Mouse (Mus musculus) forebrain, embryonic 16.5 days (tissue): ENCODE measurements around the gene Alpl. TPM values are rescaled to one million over a fixed set of nuclear protein-coding genes. Genes with fewer than 3 reads are reported as not detected.
A peak's percentile ranks its signal among the peaks of the same experiment; 100 is the strongest.

Experiments
- ATAC-seq: fragments of 200-750 bp; cut with Nextera tagmentation; 2 replicates; pipeline ENCODE4 v1.8.0; 2017; ENCODE audit warnings: mild to moderate bottlenecking, moderate library complexity
- H3K27ac ChIP-seq: fragments of 300-500 bp; sonication (generic); 2 replicates; pipeline ENCODE4 v1.5.1; 2014; ENCODE audit warnings: low read length, control low read depth
- H3K27me3 ChIP-seq: fragments of 300-500 bp; sonication (generic); replicated peaks from 2 replicates; pipeline ENCODE4 v1.6.1; 2014; ENCODE audit warnings: low read length; ENCODE audit not compliant: control insufficient read depth, insufficient read depth
- H3K36me3 ChIP-seq: fragments of 300-500 bp; sonication (generic); 2 replicates; pipeline ENCODE4 v1.6.1; 2014; ENCODE audit not compliant: control insufficient read depth, insufficient read depth
- H3K4me1 ChIP-seq: fragments of 300-500 bp; sonication (generic); replicated peaks from 2 replicates; pipeline ENCODE4 v1.6.1; 2014; ENCODE audit warnings: low read length; ENCODE audit not compliant: control insufficient read depth, insufficient read depth
- H3K4me2 ChIP-seq: fragments of 300-500 bp; sonication (generic); 2 replicates; pipeline ENCODE4 v1.6.1; 2014; ENCODE audit warnings: mild to moderate bottlenecking, low read length, control low read depth
- H3K4me3 ChIP-seq: fragments of 300-500 bp; sonication (generic); replicated peaks from 2 replicates; pipeline ENCODE4 v1.5.1; 2014; ENCODE audit warnings: mild to moderate bottlenecking, low read length, control low read depth
- H3K9ac ChIP-seq: fragments of 300-500 bp; sonication (generic); replicated peaks from 2 replicates; pipeline ENCODE4 v1.6.1; 2014; ENCODE audit warnings: low read depth, low read length, control low read depth
- H3K9me3 ChIP-seq: fragments of 300-500 bp; sonication (generic); 2 replicates; pipeline ENCODE4 v1.6.1; 2016; ENCODE audit warnings: low read length; ENCODE audit not compliant: control insufficient read depth
- WGBS: fragments of 180-500 bp; shearing (Covaris S2); extraction: QIAGEN DNeasy Blood & Tissue Kit; methylation state at CpG from one replicate; pipeline ENCODE4 v1.1.7; 2014; 5-methylcytosine and 5-hydroxymethylcytosine counted together
- polyA plus RNA-seq: library from polyadenylated mRNA; unstranded; fragments of >200 nt; fragmentation: Nextera tagmentation; extraction: Ambion mirVana; gene quantifications from 2 replicates; pipeline ENCODE4 v1.2.1, GENCODE M21; 2015

Gene Alpl
- polyA plus RNA-seq: 7.6 and 10.5 TPM in 2 replicates

DNA sequence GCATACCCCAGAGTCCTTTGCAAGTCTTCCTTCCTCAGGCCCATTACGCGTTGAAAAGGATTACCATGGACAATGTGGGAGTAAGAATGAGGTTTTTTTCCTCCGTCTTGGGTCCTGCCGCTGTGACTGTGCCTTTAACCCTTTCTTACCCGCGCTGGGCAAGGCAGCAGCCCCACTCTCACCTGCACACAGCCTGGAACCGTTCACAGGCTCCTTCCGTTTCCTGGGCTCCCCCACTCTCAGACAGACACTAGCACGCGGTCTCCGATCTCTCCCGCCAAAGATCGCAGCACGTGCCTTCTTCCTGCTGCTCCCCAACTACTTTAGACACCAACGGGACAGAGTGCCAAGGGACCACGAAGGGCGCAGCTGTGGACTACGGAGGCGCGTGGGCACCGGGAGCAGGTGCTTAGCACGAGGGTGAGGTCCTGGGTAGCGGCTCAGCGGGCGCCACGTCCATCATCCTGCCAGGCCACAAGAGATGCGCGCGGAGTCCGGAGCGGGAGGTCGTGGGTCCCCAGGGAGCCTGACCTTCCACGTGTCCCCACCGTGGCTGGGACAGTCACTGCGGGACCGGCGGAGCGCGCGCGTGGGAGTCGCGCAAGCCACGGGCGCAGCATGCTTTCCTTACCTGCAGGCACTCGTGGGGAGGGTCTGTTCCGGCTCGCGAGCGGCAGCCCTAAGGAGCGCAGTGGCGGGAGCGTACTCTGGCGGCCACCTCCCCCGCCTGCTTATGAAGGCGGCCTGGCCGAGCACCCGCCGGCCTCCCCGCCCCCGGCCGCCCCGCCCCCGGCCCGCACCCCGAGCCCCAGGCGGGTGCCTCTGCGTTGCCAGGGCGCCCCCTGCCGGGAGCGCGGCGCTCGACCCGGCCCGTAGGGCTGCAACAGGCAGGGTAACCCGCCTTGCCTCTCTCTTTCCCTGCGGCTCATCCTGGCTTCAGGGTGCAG lies at the start of gene Alpl:
Gene Alpl (minus strand): TSS at position 774 of the 947 bp plus-strand sequence.
- peak within 1 kb of the TSS; percentile 47 for H3K4me3 ChIP-seq
- peak; percentile 89 for ATAC-seq
- H3K9me3 ChIP-seq: no peaks in the 10 kb centered on the region
- H3K4me1 ChIP-seq: peaks cover 12% of the 10 kb centered on the region
- H3K9ac ChIP-seq: peak within 1 kb of the TSS; percentile 51; the same call in 1 of the 2 replicates
- H3K36me3 ChIP-seq: no peaks in the 10 kb centered on the region
- under 1% methylated on average over 77 of the region's 78 CpGs for whole genome bisulfite sequencing
- H3K27ac ChIP-seq: no peak within 1 kb of the TSS
- peak within 1 kb of the TSS; percentile 87 for H3K4me2 ChIP-seq
- H3K27me3 ChIP-seq: peaks cover 4% of the 10 kb centered on the region; the same call in 1 of the 2 replicates

DNA sequence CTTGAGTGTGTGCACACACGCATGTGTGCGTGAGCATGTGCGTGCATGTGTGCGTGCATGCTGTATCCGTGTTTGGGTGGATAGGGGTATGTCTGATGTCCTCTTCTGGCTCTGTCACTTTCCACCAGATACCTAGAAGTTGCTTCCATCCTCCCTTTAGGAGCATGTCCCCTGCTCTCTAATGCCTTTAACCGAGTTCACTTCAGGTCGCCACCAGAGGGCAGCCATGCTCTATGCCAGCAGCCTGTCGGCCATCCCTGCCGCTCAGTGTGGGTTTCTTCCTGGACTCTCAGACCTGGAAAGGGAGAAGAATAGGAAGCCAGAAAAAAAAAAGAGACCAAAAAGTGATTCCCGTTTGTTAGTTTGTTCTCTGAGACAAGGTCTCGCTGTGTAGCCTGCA lies 48.5 kb upstream of the Alpl start:
- no peaks in the 10 kb centered on the region for H3K4me1 ChIP-seq
- peak; percentile 50; the same call in 1 of the 2 replicates for ATAC-seq
- H3K36me3 ChIP-seq: no peaks in the 10 kb centered on the region
- H3K9ac ChIP-seq: no peak overlapping the region
- H3K4me3 ChIP-seq: no peak overlapping the region
- no peak overlapping the region for H3K27ac ChIP-seq
- H3K27me3 ChIP-seq: 0 out of 2 replicates have a peak, but pooled peaks cover 2% of the 10 kb centered on the region
- H3K9me3 ChIP-seq: no peaks in the 10 kb centered on the region
- 23% methylated on average over 11 of the region's 11 CpGs for WGBS
- no peak overlapping the region for H3K4me2 ChIP-seq

DNA sequence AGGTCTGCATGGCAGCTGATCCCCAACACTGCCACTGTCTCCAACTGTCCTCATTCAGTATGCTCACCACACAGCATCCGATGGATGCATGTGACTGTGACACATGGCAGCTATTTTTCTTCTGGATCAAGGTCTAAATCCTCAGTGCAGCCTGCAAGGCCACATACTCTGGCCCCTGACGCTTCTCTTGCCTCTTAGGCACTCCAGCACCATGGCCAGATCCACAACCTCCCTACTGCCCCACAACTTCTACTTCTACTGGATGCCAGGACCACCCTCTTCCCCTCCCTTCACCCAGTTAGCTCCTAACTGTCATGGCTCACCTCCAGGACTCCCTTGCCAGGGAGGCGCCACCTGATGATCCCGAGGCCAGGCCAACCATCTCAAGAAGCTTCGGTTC lies 43.3 kb upstream of the Alpl start:
- Histone ChIP-seq H3K9ac (no peak overlapping the region), H3K4me2 (no peak overlapping the region), H3K27ac (no peak overlapping the region), H3K4me3 (no peak overlapping the region), H3K27me3 (0 out of 2 replicates have a peak, but pooled peaks cover 2% of the 10 kb centered on the region), H3K36me3 (no peaks in the 10 kb centered on the region), H3K9me3 (no peaks in the 10 kb centered on the region), H3K4me1 (peaks cover 4% of the 10 kb centered on the region; the same call in 1 of the 2 replicates)
- no peak for ATAC-seq
- WGBS: 83% methylated on average over 5 of the region's 5 CpGs

DNA sequence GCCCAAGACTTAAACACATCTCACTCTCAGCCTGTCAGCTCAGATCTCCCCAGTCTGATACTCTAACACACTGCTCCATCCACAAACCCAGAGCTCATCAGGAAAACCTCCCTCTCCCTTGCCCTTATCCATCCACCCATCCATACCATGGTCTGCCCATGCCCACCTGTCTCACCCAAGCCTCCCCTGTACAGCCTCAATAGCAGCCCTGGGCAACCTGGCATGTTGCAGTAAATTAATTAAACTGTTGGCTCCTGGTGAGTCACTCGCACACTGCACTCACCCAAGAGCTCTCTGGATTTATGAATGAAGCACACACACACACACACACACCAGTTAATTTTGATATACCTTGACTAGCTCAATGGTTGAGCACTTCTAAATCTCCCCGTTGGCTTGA lies 42.6 kb upstream of the Alpl start:
- Histone ChIP-seq H3K4me2 (no peak overlapping the region), H3K4me1 (peaks cover 4% of the 10 kb centered on the region; the same call in 1 of the 2 replicates), H3K4me3 (no peak overlapping the region), H3K27ac (no peak overlapping the region), H3K36me3 (no peaks in the 10 kb centered on the region), H3K27me3 (0 out of 2 replicates have a peak, but pooled peaks cover 2% of the 10 kb centered on the region), H3K9me3 (no peaks in the 10 kb centered on the region), H3K9ac (no peak overlapping the region)
- 90% methylated on average over 2 of the region's 2 CpGs for WGBS
- no peak for ATAC-seq

DNA sequence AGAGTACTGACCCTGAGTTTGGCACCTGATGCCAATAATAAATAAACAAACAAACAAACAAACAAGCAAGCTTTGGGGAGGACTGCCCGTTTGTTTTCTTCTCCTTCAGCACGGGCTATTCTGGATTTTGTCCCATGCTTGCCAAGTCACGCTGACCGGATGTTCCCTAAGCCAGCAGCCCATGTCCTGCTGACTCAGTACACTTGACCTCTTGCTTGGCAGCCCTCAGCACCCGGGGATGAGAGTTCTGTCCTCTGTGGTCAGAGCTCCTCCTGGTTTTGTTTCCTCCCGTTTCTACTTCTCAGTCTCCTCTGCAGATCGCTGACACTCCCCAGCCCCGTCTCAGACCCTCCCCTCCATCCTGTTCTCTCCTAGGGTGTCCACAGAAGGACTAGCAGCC lies 41.6 kb upstream of the Alpl start:
- Histone ChIP-seq H3K9ac (no peak overlapping the region), H3K4me2 (no peak overlapping the region), H3K27ac (no peak overlapping the region), H3K9me3 (no peaks in the 10 kb centered on the region), H3K4me1 (peaks cover 4% of the 10 kb centered on the region; the same call in 1 of the 2 replicates), H3K36me3 (no peaks in the 10 kb centered on the region), H3K27me3 (0 out of 2 replicates have a peak, but pooled peaks cover 2% of the 10 kb centered on the region), H3K4me3 (no peak overlapping the region)
- WGBS: 85% methylated on average over 8 of the region's 8 CpGs
- no peak for ATAC-seq

- no peak overlapping the region for H3K4me2 ChIP-seq
- H3K27me3 ChIP-seq: no peaks in the 10 kb centered on the region
- H3K4me3 ChIP-seq: no peak overlapping the region
- WGBS: 92% methylated on average over 5 of the region's 5 CpGs
- H3K9ac ChIP-seq: no peak overlapping the region
- no peak for ATAC-seq
- peaks cover 4% of the 10 kb centered on the region; the same call in 1 of the 2 replicates for H3K4me1 ChIP-seq
- no peaks in the 10 kb centered on the region for H3K9me3 ChIP-seq
- no peak overlapping the region for H3K27ac ChIP-seq
- H3K36me3 ChIP-seq: no peaks in the 10 kb centered on the region
Observed at GRCm38 (mm10) chr4:137836741-137837140, 40.6 kb upstream of the Alpl start.

DNA sequence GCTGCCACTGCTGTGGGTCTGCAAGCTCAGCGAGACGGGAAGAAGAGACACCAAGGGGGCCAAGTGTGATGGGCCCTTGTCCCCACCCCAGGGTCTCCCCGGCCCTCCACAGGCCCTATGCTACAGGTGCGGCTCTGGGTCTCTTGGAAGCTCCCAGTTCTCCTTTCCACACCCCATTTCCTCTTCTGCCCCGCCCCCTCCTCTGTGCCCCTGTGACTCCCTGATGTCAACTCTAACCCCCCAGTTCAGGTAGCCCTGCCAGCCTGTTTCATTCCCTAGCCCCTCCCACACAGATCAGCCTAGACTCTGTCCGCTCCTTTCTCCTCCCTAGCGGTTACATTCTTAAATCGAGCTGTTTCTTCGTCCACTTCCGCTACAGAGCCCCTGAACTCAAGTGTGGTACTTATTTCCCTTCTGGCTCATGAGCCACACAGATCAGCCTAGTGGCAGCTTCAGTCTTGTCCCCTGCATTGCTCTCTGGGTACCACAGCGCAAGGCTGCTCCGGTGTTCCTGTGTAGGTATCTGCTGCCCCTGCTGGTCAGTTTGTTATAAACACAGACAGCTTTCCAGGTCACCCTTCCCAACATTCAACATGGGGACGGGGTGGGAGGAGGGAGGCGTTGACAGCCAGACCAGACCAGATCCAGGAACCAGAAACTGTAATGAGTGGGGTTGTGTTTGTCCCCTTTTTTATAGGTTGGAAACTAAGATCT lies 39.6 kb upstream of the Alpl start:
- H3K9me3 ChIP-seq: no peaks in the 10 kb centered on the region
- H3K27ac ChIP-seq: no peak overlapping the region
- no peak overlapping the region for H3K9ac ChIP-seq
- H3K4me2 ChIP-seq: peak overlapping the region; percentile 16; the same call in 1 of the 2 replicates
- H3K27me3 ChIP-seq: no peaks in the 10 kb centered on the region
- peaks cover 4% of the 10 kb centered on the region; the same call in 1 of the 2 replicates for H3K4me1 ChIP-seq
- no peaks in the 10 kb centered on the region for H3K36me3 ChIP-seq
- peak; percentile 89 for ATAC-seq
- 10% methylated on average over 14 of the region's 14 CpGs for WGBS
- H3K4me3 ChIP-seq: no peak overlapping the region

DNA sequence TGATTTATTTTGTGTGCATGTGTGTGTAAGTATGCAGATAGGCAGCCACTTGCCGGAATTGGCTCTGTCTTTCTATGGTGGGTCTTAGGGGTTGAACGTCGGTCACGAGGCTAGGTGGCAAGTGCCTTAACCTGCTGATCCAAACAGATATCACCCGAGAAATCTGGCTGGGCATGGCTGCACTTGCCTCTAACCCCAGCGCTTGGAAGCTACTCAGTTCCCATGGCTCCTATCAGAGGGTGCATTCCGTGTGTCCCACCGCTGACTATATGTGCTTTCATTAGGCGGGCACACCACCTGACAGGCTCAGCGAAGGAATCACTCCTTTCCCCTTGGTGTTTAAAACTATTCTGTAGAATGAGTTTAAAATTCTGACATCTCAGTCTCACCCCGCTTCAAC lies 35.4 kb upstream of the Alpl start:
- Histone ChIP-seq H3K36me3 (no peaks in the 10 kb centered on the region), H3K4me3 (no peak overlapping the region), H3K4me1 (peaks cover 4% of the 10 kb centered on the region; the same call in 1 of the 2 replicates), H3K9me3 (no peaks in the 10 kb centered on the region), H3K27ac (no peak overlapping the region), H3K9ac (no peak overlapping the region), H3K27me3 (no peaks in the 10 kb centered on the region), H3K4me2 (no peak overlapping the region)
- WGBS: 84% methylated on average over 11 of the region's 11 CpGs
- no peak for ATAC-seq

DNA sequence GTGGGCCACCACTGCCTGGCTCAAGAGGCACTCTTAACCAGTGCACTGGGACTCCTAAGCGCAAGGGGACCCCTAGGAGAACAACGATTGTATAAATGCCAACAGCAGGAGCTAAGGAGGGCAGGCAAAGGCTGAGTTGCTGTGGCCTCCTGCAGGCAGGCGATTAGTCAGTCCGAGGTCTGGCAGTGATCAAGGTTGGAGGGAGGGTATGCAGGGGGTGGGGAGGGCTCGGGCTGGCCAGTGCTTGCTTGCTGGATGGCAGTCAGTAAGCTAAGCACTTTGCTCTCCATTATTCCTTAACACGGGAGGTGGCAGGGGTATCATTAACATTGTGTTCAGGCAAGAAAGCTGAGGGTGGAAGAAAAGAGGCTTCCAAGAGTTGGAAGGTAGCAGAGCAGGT lies 34.2 kb upstream of the Alpl start:
- WGBS: 19% methylated on average over 6 of the region's 6 CpGs
- H3K9ac ChIP-seq: no peak overlapping the region
- H3K27me3 ChIP-seq: no peaks in the 10 kb centered on the region
- no peak overlapping the region for H3K4me3 ChIP-seq
- no peak for ATAC-seq
- H3K9me3 ChIP-seq: no peaks in the 10 kb centered on the region
- no peak overlapping the region for H3K4me2 ChIP-seq
- H3K27ac ChIP-seq: no peak overlapping the region
- no peaks in the 10 kb centered on the region for H3K36me3 ChIP-seq
- H3K4me1 ChIP-seq: no peaks in the 10 kb centered on the region
